Mouse (Mus musculus) duodenum, adult 2 months (tissue): ENCODE measurements around the gene Mecp2. TPM values are rescaled to one million over a fixed set of nuclear protein-coding genes. Genes with fewer than 3 reads are reported as not detected.

Source experiments
- polyA plus RNA-seq: library from polyadenylated mRNA; depleted of rRNA; stranded (reverse); fragments of >200 nt; gene quantifications from 2 replicates; pipeline ENCODE4 v1.2.3, GENCODE M21; 2012; ENCODE audit warnings: low replicate concordance; rRNA removed

Mecp2 gene
- polyA plus RNA-seq, result 1.9 and 2.2 TPM in 2 replicates

GRCm38 (mm10) chrX:74135263-74135662 is at the start of gene Mecp2:
Mecp2 (minus strand) TSS chrX:74135363.

GRCm38 (mm10) chrX:74176959-74177358 is 41.8 kb upstream of the Mecp2 start, which contains the start of gene Tktl1:
Tktl1 (plus strand) TSS chrX:74177259.

GRCm38 (mm10) chrX:74167738-74168137 is 32.6 kb upstream of the Mecp2 start, which contains the start of gene Tex28:
Tex28 (minus strand) TSS chrX:74167838.

GRCm38 (mm10) chrX:74127164-74127563 is 8.0 kb downstream of the Mecp2 start, which contains the start of gene Opn1mw:
Opn1mw (plus strand) TSS chrX:74127464.

GRCm38 (mm10) chrX:74023188-74024049 is 111.7 kb downstream of the Mecp2 start, which contains the start of gene Irak1:
Irak1 (minus strand) TSS chrX:74023918.

Other genes starting within 250 kb of the Mecp2 start
- 0.12 TPM in 1 of 2 replicates, not detected in the other for gene Avpr2, start 243.3 kb downstream of the Mecp2 start, polyA plus RNA-seq
- gene L1cam, start 239.3 kb downstream of the Mecp2 start, polyA plus RNA-seq, result 8.4 and 14.6 TPM in 2 replicates
- gene Arhgap4, start 213.5 kb downstream of the Mecp2 start, polyA plus RNA-seq, result 13.0 and 26.2 TPM in 2 replicates
- gene Naa10, start 213.4 kb downstream of the Mecp2 start, polyA plus RNA-seq, result 45.3 and 49.0 TPM in 2 replicates
- 1.5 and 1.6 TPM in 2 replicates for gene Renbp, start 204.5 kb downstream of the Mecp2 start, polyA plus RNA-seq
- gene Hcfc1, start 169.0 kb downstream of the Mecp2 start, polyA plus RNA-seq, result 32.2 and 81.2 TPM in 2 replicates
- 62.8 and 156 TPM in 2 replicates for gene Irak1, start 111.4 kb downstream of the Mecp2 start, polyA plus RNA-seq
- gene Opn1mw, start 7.9 kb downstream of the Mecp2 start, polyA plus RNA-seq, result not detected in 2 replicates
- not detected in 2 replicates for gene Tex28, start 32.5 kb upstream of the Mecp2 start, polyA plus RNA-seq
- gene Tktl1, start 41.9 kb upstream of the Mecp2 start, polyA plus RNA-seq, result not detected in 2 replicates
- gene Flna, start 114.5 kb upstream of the Mecp2 start, polyA plus RNA-seq, result 252 and 315 TPM in 2 replicates
- gene Emd, start 119.3 kb upstream of the Mecp2 start, polyA plus RNA-seq, result 32.5 and 51.7 TPM in 2 replicates
- 597 and 840 TPM in 2 replicates for gene Rpl10, start 135.4 kb upstream of the Mecp2 start, polyA plus RNA-seq
- gene Taz, start 146.5 kb upstream of the Mecp2 start, polyA plus RNA-seq, result 68.3 and 76.5 TPM in 2 replicates
- 13.5 and 14.5 TPM in 2 replicates for gene Dnase1l1, start 147.0 kb upstream of the Mecp2 start, polyA plus RNA-seq
- 124 and 181 TPM in 2 replicates for gene Atp6ap1, start 161.7 kb upstream of the Mecp2 start, polyA plus RNA-seq
- 40.2 and 70.9 TPM in 2 replicates for gene Gdi1, start 169.6 kb upstream of the Mecp2 start, polyA plus RNA-seq
- 6.0 and 7.8 TPM in 2 replicates for gene Fam50a, start 177.7 kb upstream of the Mecp2 start, polyA plus RNA-seq
- 2.7 and 6.4 TPM in 2 replicates for gene Plxna3, start 193.7 kb upstream of the Mecp2 start, polyA plus RNA-seq
- gene Lage3, start 218.3 kb upstream of the Mecp2 start, polyA plus RNA-seq, result 16.5 and 24.4 TPM in 2 replicates
- gene Ubl4a, start 237.9 kb upstream of the Mecp2 start, polyA plus RNA-seq, result 32.7 and 36.9 TPM in 2 replicates
- gene Slc10a3, start 238.0 kb upstream of the Mecp2 start, polyA plus RNA-seq, result 11.5 and 11.9 TPM in 2 replicates